Mouse (Mus musculus): ENCODE measurements around the gene Anapc11. TPM values are rescaled to one million over a fixed set of nuclear protein-coding genes. Genes with fewer than 3 reads are reported as not detected.
A peak's percentile ranks its signal among the peaks of the same experiment; 100 is the strongest.
"Not testable (repeated sequence)": the region's sequence is repeated elsewhere in the genome, so short reads cannot be mapped to it uniquely, and the experiment has no call there.

The Anapc11 gene
- total RNA-seq, 2 experiments from 2014 or later: 60.1 to 67.6 TPM

- no peak for DNase-seq
Measured at GRCm38 (mm10) chr11:120574278-120574600, 24.0 kb upstream of the Anapc11 start.

- DNase-seq: no peak
Measured at GRCm38 (mm10) chr11:120575046-120575445, 23.2 kb upstream of the Anapc11 start.

- DNase-seq: no peak
Measured at GRCm38 (mm10) chr11:120575940-120576339, 22.3 kb upstream of the Anapc11 start.

- no peak for DNase-seq
Measured at GRCm38 (mm10) chr11:120576365-120576981, 21.7 kb upstream of the Anapc11 start.

- DNase-seq: no peak
Measured at GRCm38 (mm10) chr11:120577211-120578023, 20.8 kb upstream of the Anapc11 start.

GRCm38 (mm10) chr11:120578024-120578693 is 20.1 kb upstream of the Anapc11 start:
- no peak for DNase-seq

- no peak for DNase-seq
Measured at GRCm38 (mm10) chr11:120578694-120579243, 19.5 kb upstream of the Anapc11 start.

- DNase-seq: peak; percentile 81
Measured at GRCm38 (mm10) chr11:120579316-120580107, 18.7 kb upstream of the Anapc11 start.

GRCm38 (mm10) chr11:120580190-120580589 is 18.0 kb upstream of the Anapc11 start:
- no peak for DNase-seq

GRCm38 (mm10) chr11:120580871-120581331 is 17.3 kb upstream of the Anapc11 start:
- DNase-seq: peak; percentile 48

- peak; percentile 92 for DNase-seq
Measured at GRCm38 (mm10) chr11:120581490-120582267, 16.5 kb upstream of the Anapc11 start, which contains the start of gene Arhgdia. TSS of gene Arhgdia (minus strand) at chr11:120581624.

- DNase-seq: no peak
Measured at GRCm38 (mm10) chr11:120582268-120582981, 15.8 kb upstream of the Anapc11 start.

- DNase-seq: not testable (repeated sequence)
Measured at GRCm38 (mm10) chr11:120582982-120583293, 15.3 kb upstream of the Anapc11 start.

- DNase-seq: no peak
Measured at GRCm38 (mm10) chr11:120583937-120584336, 14.3 kb upstream of the Anapc11 start.

- no peak for DNase-seq
Measured at GRCm38 (mm10) chr11:120588531-120588930, 9.7 kb upstream of the Anapc11 start.

- no peak for DNase-seq
Measured at GRCm38 (mm10) chr11:120597240-120598235, 683 bp upstream of the Anapc11 start.

- no peak for DNase-seq
Measured at GRCm38 (mm10) chr11:120598990-120599549, 849 bp downstream of the Anapc11 start.

- DNase-seq: no peak
Measured at GRCm38 (mm10) chr11:120600716-120601115, 2.5 kb downstream of the Anapc11 start.

- DNase-seq: no peak
Measured at GRCm38 (mm10) chr11:120603545-120603944, 5.3 kb downstream of the Anapc11 start.

All from gastrocnemius, postnatal 10 days (tissue).